Mouse (Mus musculus): ENCODE measurements around the gene Ntn5. TPM values are rescaled to one million over a fixed set of nuclear protein-coding genes. Genes with fewer than 3 reads are reported as not detected.
"Not testable (repeated sequence)": the region's sequence is repeated elsewhere in the genome, so short reads cannot be mapped to it uniquely, and the experiment has no call there.

Ntn5 gene
- polyA plus RNA-seq, 1 experiment from 2014 or later: 0.88 TPM

GRCm38 (mm10) chr7:45642503-45643255 is 41.1 kb upstream of the Ntn5 start:
- no peaks in the 10 kb centered on the region; the same call in 1 of the 2 replicates for H3K27me3 ChIP-seq (replicated peaks)
- peaks cover 32% of the 10 kb centered on the region for H3K4me1 ChIP-seq
- no peaks in the 10 kb centered on the region for H3K9me3 ChIP-seq
- H3K4me3 ChIP-seq: peak overlapping the region; percentile 46
- ATAC-seq (replicated peaks): no peak
- no peaks in the 10 kb centered on the region for H3K36me3 ChIP-seq (replicated peaks)
- H3K4me2 ChIP-seq: peak overlapping the region; percentile 64
- peak overlapping the region; percentile 87 for H3K27ac ChIP-seq
- 40% methylated on average over 16 of the region's 16 CpGs for WGBS
- H3K9ac ChIP-seq: peak overlapping the region; percentile 66

GRCm38 (mm10) chr7:45643441-45644178 is 40.2 kb upstream of the Ntn5 start:
- H3K9me3 ChIP-seq: no peaks in the 10 kb centered on the region
- H3K27me3 ChIP-seq (replicated peaks): no peaks in the 10 kb centered on the region; the same call in 1 of the 2 replicates
- peak overlapping the region; percentile 66 for H3K9ac ChIP-seq
- peak overlapping the region; percentile 46 for H3K4me3 ChIP-seq
- H3K4me1 ChIP-seq: peaks cover 24% of the 10 kb centered on the region
- H3K4me2 ChIP-seq: peak overlapping the region; percentile 64
- H3K36me3 ChIP-seq (replicated peaks): no peaks in the 10 kb centered on the region
- peak overlapping the region; percentile 87 for H3K27ac ChIP-seq
- under 1% methylated on average over 28 of the region's 28 CpGs for WGBS
- ATAC-seq (replicated peaks): peak; percentile 95

GRCm38 (mm10) chr7:45644183-45644582 is 39.6 kb upstream of the Ntn5 start:
- WGBS: 5% methylated on average over 18 of the region's 18 CpGs

GRCm38 (mm10) chr7:45644872-45645590 is 38.8 kb upstream of the Ntn5 start:
- peak overlapping the region; percentile 46 for H3K4me3 ChIP-seq
- H3K4me1 ChIP-seq: peaks cover 24% of the 10 kb centered on the region
- ATAC-seq (replicated peaks): no peak
- peak overlapping the region; percentile 79; the same call in 1 of the 2 replicates for H3K27ac ChIP-seq
- WGBS: 64% methylated on average over 6 of the region's 6 CpGs
- H3K9ac ChIP-seq: no peak overlapping the region
- no peaks in the 10 kb centered on the region for H3K36me3 ChIP-seq (replicated peaks)
- H3K27me3 ChIP-seq (replicated peaks): no peaks in the 10 kb centered on the region
- H3K4me2 ChIP-seq: peak overlapping the region; percentile 64
- H3K9me3 ChIP-seq: no peaks in the 10 kb centered on the region

More at GRCm38 (mm10) chr7:45644183-45644582, 39.6 kb upstream of the Ntn5 start:
- Histone ChIP-seq H3K27me3 (replicated peaks) (no peaks in the 10 kb centered on the region; the same call in 1 of the 2 replicates), H3K4me3 (peak overlapping the region; percentile 46), H3K9me3 (no peaks in the 10 kb centered on the region), H3K36me3 (replicated peaks) (no peaks in the 10 kb centered on the region), H3K4me1 (peaks cover 24% of the 10 kb centered on the region), H3K27ac (peak overlapping the region; percentile 79), H3K9ac (peak overlapping the region; percentile 30; the same call in 1 of the 2 replicates), H3K4me2 (peak overlapping the region; percentile 64)
- ATAC-seq (replicated peaks): peak; percentile 43

GRCm38 (mm10) chr7:45645591-45645971 is 38.2 kb upstream of the Ntn5 start:
- no peaks in the 10 kb centered on the region for H3K27me3 ChIP-seq (replicated peaks)
- 58% methylated on average over 7 of the region's 7 CpGs for WGBS

GRCm38 (mm10) chr7:45646671-45647070 is 37.2 kb upstream of the Ntn5 start:
- no peaks in the 10 kb centered on the region for H3K36me3 ChIP-seq (replicated peaks)
- H3K27ac ChIP-seq: no peak overlapping the region
- WGBS: 83% methylated on average over 4 of the region's 4 CpGs
- H3K4me2 ChIP-seq: no peak overlapping the region
- no peak for ATAC-seq (replicated peaks)
- H3K4me3 ChIP-seq: no peak overlapping the region
- no peaks in the 10 kb centered on the region for H3K27me3 ChIP-seq (replicated peaks)
- no peaks in the 10 kb centered on the region for H3K9me3 ChIP-seq
- no peak overlapping the region for H3K9ac ChIP-seq
- peaks cover 24% of the 10 kb centered on the region for H3K4me1 ChIP-seq

More at GRCm38 (mm10) chr7:45645591-45645971, 38.2 kb upstream of the Ntn5 start:
- no peaks in the 10 kb centered on the region for H3K36me3 ChIP-seq (replicated peaks)
- no peaks in the 10 kb centered on the region for H3K9me3 ChIP-seq
- H3K27ac ChIP-seq: no peak overlapping the region
- no peak overlapping the region for H3K4me3 ChIP-seq
- H3K4me2 ChIP-seq: no peak overlapping the region
- H3K4me1 ChIP-seq: peaks cover 24% of the 10 kb centered on the region
- no peak overlapping the region for H3K9ac ChIP-seq
- ATAC-seq (replicated peaks): no peak

GRCm38 (mm10) chr7:45649351-45649750 is 34.5 kb upstream of the Ntn5 start:
- no peak for ATAC-seq (replicated peaks)
- WGBS: 78% methylated on average over 8 of the region's 8 CpGs

GRCm38 (mm10) chr7:45650484-45650883 is 33.3 kb upstream of the Ntn5 start:
- H3K27ac ChIP-seq; H3K4me3 ChIP-seq; H3K9me3 ChIP-seq; H3K4me1 ChIP-seq; H3K27me3 ChIP-seq (replicated peaks); ATAC-seq (replicated peaks); H3K9ac ChIP-seq; H3K4me2 ChIP-seq; H3K36me3 ChIP-seq (replicated peaks): not testable (repeated sequence)
- 96% methylated on average over 20 of the region's 20 CpGs for WGBS

More at GRCm38 (mm10) chr7:45649351-45649750, 34.5 kb upstream of the Ntn5 start:
- Histone ChIP-seq H3K9me3 (no peaks in the 10 kb centered on the region), H3K4me3 (no peak overlapping the region), H3K36me3 (replicated peaks) (no peaks in the 10 kb centered on the region), H3K27ac (no peak overlapping the region), H3K4me2 (no peak overlapping the region), H3K4me1 (peaks cover 8% of the 10 kb centered on the region), H3K9ac (no peak overlapping the region), H3K27me3 (replicated peaks) (no peaks in the 10 kb centered on the region)

- Histone ChIP-seq H3K4me1 (peaks cover 4% of the 10 kb centered on the region; the same call in 1 of the 2 replicates), H3K27me3 (replicated peaks) (no peaks in the 10 kb centered on the region), H3K9ac (no peak overlapping the region), H3K4me2 (peak overlapping the region; percentile 29), H3K36me3 (replicated peaks) (no peaks in the 10 kb centered on the region), H3K4me3 (no peak overlapping the region), H3K27ac (no peak overlapping the region), H3K9me3 (no peaks in the 10 kb centered on the region)
- peak; percentile 58; the same call in 1 of the 2 replicates for ATAC-seq (replicated peaks)
- WGBS: 29% methylated on average over 17 of the region's 17 CpGs
These were observed 29.3 kb upstream of the Ntn5 start for GRCm38 (mm10) chr7:45654424-45655047.

- no peak for ATAC-seq (replicated peaks)
- H3K36me3 ChIP-seq (replicated peaks): no peaks in the 10 kb centered on the region
- H3K9ac ChIP-seq: no peak overlapping the region
- no peak overlapping the region for H3K27ac ChIP-seq
- 87% methylated on average over 11 of the region's 11 CpGs for WGBS
- H3K4me2 ChIP-seq: no peak overlapping the region
- no peaks in the 10 kb centered on the region for H3K4me1 ChIP-seq
- H3K4me3 ChIP-seq: no peak overlapping the region
- H3K9me3 ChIP-seq: no peaks in the 10 kb centered on the region
- H3K27me3 ChIP-seq (replicated peaks): no peaks in the 10 kb centered on the region
These were observed 22.9 kb upstream of the Ntn5 start for GRCm38 (mm10) chr7:45660746-45661478.

GRCm38 (mm10) chr7:45661702-45662101 is 22.1 kb upstream of the Ntn5 start:
- ATAC-seq (replicated peaks); H3K4me1 ChIP-seq; H3K4me2 ChIP-seq; H3K36me3 ChIP-seq (replicated peaks); H3K4me3 ChIP-seq; H3K9me3 ChIP-seq; H3K27me3 ChIP-seq (replicated peaks); H3K27ac ChIP-seq; H3K9ac ChIP-seq: not testable (repeated sequence)
- WGBS: 91% methylated on average over 6 of the region's 6 CpGs

All from midbrain, embryonic 15.5 days (tissue).